Mouse (Mus musculus) adrenal gland, adult 8-10 months (tissue): ENCODE measurements around the gene Fam131a. TPM values are rescaled to one million over a fixed set of nuclear protein-coding genes. Genes with fewer than 3 reads are reported as not detected.

ENCODE experiments used
- DNase-seq: peaks from one replicate; pipeline ENCODE4 v3.0.0; 2022
- total RNA-seq, 4 experiments: library from RNA; stranded (reverse); gene quantifications; 2 replicates each; pipeline ENCODE4 v1.2.4; 2022

The Fam131a gene
- total RNA-seq, 4 experiments from 2014 or later = 15.1 to 24.4 (median 19.7) TPM

- DNase-seq = peak; percentile 84
Observed at GRCm38 (mm10) chr16:20695622-20696323, 2.7 kb downstream of the Fam131a start.

DNA sequence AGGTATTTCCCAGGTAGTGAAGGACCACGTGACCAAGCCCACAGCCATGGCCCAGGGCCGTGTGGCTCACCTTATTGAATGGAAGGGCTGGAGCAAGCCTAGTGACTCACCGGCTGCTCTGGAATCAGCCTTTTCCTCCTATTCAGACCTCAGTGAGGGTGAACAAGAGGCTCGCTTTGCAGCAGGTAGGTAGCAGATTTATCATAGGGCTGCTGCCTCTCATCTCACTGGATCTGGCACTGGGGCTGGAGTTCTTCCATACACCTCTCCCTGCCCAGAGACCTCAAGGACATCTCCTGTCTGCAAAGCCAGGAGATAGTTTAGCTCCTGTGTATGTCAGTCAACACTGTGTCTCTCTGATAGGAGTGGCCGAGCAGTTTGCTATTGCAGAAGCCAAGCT, 6.2 kb downstream of the Fam131a start:
- DNase-seq = no peak

DNA sequence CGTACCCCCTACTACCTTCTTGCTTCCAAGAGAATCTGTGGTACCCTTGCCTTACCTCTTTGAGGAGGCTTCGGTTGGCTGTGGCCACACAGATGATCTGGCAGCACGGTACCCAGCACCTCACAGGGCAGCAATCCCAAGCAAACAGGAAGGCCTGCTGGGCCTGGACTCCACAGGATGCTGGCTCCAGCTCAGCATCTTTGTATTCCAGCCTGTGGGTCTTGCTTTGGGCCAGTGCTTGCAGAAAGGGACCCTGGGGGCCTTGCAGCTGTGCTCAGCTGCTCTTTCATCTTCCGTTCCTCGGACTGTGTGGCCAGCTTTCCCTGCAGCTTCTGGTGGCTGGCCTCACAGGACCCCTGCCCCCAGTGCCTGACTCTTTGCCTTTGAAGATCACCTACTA, 7.0 kb downstream of the Fam131a start:
- no peak for DNase-seq

DNA sequence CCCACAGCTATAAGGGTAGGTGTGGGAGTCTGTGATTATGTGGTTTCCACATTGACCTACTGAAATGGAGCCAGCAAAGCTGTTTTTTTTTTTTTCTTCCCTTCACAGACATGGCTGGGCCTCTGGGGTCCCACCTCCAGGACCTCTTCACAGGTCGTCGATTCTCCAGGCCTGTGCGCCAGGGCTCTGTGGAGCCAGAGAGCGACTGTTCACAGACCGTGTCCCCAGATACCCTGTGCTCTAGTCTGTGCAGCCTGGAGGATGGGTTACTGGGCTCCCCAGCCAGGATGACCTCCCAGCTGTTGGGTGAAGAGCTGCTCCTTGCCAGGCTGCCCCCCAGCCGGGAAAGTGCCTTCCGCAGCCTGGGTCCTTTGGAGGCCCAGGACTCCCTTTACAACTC, 8.3 kb downstream of the Fam131a start:
- no peak for DNase-seq

GRCm38 (mm10) chr16:20701729-20702521, 8.9 kb downstream of the Fam131a start:
- DNase-seq = no peak

- peak; percentile 89 for DNase-seq
Observed at GRCm38 (mm10) chr16:20702522-20702893, 9.5 kb downstream of the Fam131a start.

- DNase-seq = no peak
Observed at GRCm38 (mm10) chr16:20703071-20703470, 10.0 kb downstream of the Fam131a start.

GRCm38 (mm10) chr16:20703699-20704400, 10.8 kb downstream of the Fam131a start:
- DNase-seq = no peak

DNA sequence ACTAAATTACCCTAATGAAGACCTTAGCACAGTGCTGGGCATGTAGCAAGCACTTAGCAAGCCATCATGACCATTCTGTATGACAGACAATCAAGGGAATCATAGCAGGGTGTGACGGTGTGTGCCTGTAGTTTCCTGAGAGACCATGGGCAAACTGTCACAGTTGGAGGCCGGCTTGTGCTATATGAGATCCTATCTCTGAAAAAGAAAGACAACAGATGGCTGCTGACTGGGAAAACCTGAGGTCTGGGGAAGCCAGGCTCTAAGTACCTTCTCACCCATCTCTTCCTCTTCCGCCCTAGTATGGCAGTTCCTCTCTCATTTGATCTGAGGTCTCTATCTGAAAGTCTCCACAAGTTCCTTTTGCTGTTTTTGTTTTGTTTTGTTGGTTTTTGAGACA, 12.7 kb downstream of the Fam131a start:
- DNase-seq = no peak

DNA sequence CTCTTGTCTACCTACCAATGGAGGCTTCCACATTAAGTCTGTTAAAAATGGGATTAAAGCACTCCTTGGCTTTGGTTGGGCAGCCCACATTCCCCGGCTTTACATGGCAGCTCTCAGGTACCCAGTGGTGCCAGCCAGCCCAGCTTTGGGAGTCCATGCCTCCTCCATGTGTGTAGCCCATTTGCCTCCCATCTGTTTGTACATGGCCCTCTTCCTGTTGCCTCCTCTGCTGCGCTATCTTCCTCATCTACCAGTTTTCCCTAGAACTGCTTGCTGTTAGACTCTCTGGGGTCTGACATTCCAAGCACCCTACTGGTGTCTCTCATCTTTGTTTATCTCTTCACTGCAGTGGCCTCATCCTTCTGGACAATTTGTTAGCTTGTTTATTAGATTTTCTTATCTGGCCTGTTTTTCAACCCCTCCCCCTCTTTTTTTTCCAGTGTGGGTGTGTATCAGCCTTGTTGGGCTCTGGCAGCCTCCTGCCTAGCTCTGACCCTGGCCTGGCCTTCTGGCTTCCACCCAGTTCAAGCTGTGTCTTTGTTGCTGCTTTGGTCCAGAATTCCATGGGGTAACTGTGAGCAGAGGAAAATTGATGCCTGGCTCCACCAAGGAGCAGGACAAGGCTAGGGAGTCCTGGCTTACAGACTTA, 13.5 kb downstream of the Fam131a start:
- no peak for DNase-seq

DNA sequence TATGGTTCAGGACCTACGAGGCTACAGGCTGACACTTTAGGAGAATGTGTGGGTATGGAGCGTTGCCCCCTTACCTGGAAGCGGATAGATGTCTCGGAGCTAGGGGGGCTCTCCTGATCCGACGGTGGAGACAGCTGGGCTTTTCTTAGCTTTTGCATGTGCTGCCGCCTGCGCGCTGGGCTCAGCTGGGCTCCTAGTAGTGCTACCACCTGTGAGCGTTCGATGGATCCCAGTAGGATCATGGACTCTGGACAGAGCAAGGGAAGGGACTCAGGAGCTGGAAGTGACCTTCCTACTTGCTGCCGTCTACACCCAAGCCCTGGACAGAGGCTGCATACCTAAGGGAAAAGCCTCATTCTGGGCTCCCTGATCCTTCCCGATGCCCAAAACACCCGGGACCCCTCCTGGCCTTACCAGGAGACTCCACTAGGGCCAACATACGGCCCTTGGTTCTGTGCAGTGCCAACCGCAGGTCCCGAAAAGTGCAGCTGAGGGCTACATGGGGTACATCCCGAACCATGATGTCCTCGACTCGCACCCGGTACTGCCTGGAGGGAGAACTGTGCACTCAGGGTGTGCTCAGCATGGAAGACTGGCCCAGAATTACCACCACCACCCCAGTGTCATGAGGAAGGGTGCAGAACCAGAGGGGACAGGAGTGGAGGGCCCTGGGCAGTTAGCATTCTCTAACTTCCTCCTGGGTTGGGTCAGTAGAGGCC, 15.3 kb downstream of the Fam131a start:
- no peak for DNase-seq

GRCm38 (mm10) chr16:20708939-20709734, 16.1 kb downstream of the Fam131a start:
- no peak for DNase-seq

DNA sequence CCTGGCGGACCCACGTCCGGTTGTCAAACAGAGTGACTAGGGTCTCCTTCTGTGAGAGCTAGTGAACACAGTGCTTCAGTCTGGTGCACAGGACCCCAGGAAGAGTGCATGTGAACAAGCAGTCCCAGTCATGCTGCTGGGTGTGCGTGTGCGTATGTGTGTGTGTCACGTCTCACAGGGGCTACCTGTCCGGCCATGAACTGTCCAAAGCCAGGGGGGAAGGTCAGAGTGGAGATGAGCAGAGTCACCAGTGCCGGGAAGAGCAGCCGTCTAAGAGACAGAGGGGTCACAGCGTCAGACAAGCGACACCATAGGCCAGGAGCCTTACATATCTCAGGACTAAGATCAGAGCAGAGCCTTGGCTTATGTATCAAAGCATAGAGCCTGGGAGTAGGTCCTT, 17.3 kb downstream of the Fam131a start:
- DNase-seq = no peak

GRCm38 (mm10) chr16:20710810-20711209, 17.8 kb downstream of the Fam131a start:
- DNase-seq = no peak

DNA sequence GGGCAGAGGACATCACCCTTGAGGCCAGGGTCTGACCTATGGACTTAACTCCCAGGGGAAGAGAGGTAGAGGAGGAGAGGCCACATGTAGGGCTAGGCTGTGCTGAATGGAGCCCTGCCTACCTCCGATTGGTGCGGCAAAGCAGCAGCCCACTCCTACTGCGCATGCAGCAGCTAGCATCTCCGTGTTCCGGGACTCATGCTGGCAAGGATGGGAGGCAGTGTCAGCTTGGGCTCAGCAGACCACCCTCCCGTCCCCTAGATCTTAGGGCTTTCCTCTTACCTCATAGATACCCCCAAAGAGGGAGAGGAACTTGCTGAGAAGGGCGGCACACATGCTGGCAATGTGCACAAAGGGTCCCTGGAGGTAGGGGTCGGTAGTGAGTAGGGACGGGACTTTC, 19.1 kb downstream of the Fam131a start:
- no peak for DNase-seq

- DNase-seq = no peak
Observed at GRCm38 (mm10) chr16:20712889-20713288, 19.8 kb downstream of the Fam131a start.

- no peak for DNase-seq
Observed at GRCm38 (mm10) chr16:20714307-20715080, 21.5 kb downstream of the Fam131a start.

- no peak for DNase-seq
Observed at GRCm38 (mm10) chr16:20715161-20715560, 22.1 kb downstream of the Fam131a start.

- no peak for DNase-seq
Observed at GRCm38 (mm10) chr16:20715566-20715965, 22.5 kb downstream of the Fam131a start.
